Mouse (Mus musculus) thymus, adult 2 months (tissue): ENCODE results near the gene Dusp11. TPM values are rescaled to one million over a fixed set of nuclear protein-coding genes. Genes with fewer than 3 reads are reported as not detected.
"Not testable (repeated sequence)": the region's sequence is repeated elsewhere in the genome, so short reads cannot be mapped to it uniquely, and the experiment has no call there.

Experiments
- DNase-seq: peaks from one replicate; pipeline ENCODE4 v3.0.0; 2021
- H3K27ac ChIP-seq: fragments of 200-500 bp; 2 replicates; pipeline ENCODE4 v1.5.1; 2012; ENCODE audit warnings: low read length, control low read depth; ENCODE audit not compliant: control insufficient read depth, insufficient read depth
- H3K27me3 ChIP-seq: fragments of 200-500 bp; 2 replicates; pipeline ENCODE4 v1.6.1; 2012; ENCODE audit warnings: mild to moderate bottlenecking, low read length, moderate library complexity, mixed read lengths; ENCODE audit not compliant: control insufficient read depth, insufficient read depth
- H3K36me3 ChIP-seq: fragments of 200-500 bp; 2 replicates; pipeline ENCODE4 v1.6.1; 2012; ENCODE audit warnings: mild to moderate bottlenecking, low read length, moderate library complexity; ENCODE audit not compliant: control insufficient read depth, insufficient read depth
- H3K4me1 ChIP-seq: fragments of 200-500 bp; replicated peaks from 2 replicates; pipeline ENCODE4 v1.6.1; 2012; ENCODE audit warnings: low read length; ENCODE audit not compliant: control insufficient read depth, insufficient read depth
- H3K4me3 ChIP-seq: fragments of 200-500 bp; 2 replicates; pipeline ENCODE4 v1.5.1; 2012; ENCODE audit warnings: mild to moderate bottlenecking, low read length, control low read depth, moderate library complexity; ENCODE audit not compliant: control insufficient read depth, insufficient read depth
- CTCF ChIP-seq: fragments of 200-500 bp; IDR thresholded peaks from 2 replicates; pipeline ENCODE4 v1.5.1; 2012; ENCODE audit warnings: mild to moderate bottlenecking, control low read depth, low read length, moderate library complexity, borderline replicate concordance; ENCODE audit not compliant: control insufficient read depth, poor library complexity, insufficient read depth; ENCODE audit errors: extremely low read depth
- POLR2A ChIP-seq: fragments of 200-500 bp; IDR thresholded peaks from 2 replicates; pipeline ENCODE4 v1.6.1; 2012; ENCODE audit warnings: mild to moderate bottlenecking, low read length, control low read depth, moderate library complexity; ENCODE audit not compliant: control insufficient read depth, poor library complexity, insufficient read depth; ENCODE audit errors: extremely low read depth
- WGBS: fragments of 180-500 bp; shearing (Covaris S2); methylation state at CpG from one replicate; pipeline ENCODE4 v1.1.7; 2018; 5-methylcytosine and 5-hydroxymethylcytosine counted together
- polyA plus RNA-seq: library from polyadenylated mRNA; depleted of rRNA; stranded (reverse); fragments of >200 nt; gene quantifications from 2 replicates; pipeline ENCODE4 v1.2.3, GENCODE M21; 2012; rRNA removed

Dusp11 gene
- polyA plus RNA-seq, 1 experiment: 65.6 TPM

DNA sequence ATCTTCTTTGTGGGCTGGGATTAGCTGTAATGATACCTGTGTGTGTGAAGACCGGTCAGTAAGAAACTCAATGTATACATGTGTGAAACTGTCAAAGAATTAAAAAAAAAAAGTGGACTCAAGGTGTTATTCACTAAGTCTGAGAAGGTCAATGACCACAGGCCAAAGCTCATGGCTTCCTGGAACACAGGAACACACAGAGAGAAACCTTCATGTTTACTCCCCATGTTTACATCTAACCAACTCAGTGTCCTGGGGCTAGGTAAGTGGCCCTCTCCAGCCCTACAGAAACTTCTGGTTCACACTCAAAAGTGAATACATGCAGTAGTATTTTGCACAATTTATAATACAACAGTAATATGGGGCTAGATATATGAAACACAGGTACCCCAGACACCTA lies 51.8 kb downstream of the Dusp11 start:
- H3K36me3 ChIP-seq: no peaks in the 10 kb centered on the region
- no peak for TF ChIP-seq CTCF
- no peak overlapping the region for H3K27ac ChIP-seq
- no peaks in the 10 kb centered on the region for H3K4me1 ChIP-seq
- H3K27me3 ChIP-seq: no peaks in the 10 kb centered on the region
- no peak overlapping the region for H3K4me3 ChIP-seq
- no peak for DNase-seq
- 100% methylated on average over 1 of the region's 1 CpGs for WGBS

DNA sequence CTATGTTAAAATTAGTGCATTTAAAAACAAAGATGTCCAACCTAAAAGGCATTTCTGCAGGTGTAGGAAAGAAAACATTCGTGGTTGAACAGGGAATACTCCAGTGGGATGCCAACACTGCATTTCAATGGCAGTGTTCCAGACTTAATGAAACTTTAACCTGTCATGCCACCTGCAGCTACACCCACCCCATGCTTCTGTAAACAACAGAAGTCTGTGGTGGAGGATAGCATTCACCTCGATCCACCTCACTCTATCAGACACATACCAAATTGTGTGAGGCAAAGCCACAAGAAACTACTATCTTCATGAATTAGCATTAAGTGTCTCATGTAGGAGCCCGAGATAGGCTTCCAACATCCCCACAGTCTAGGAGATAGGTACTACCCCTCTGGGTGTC lies 53.1 kb downstream of the Dusp11 start:
- Histone ChIP-seq H3K36me3 (no peaks in the 10 kb centered on the region), H3K27me3 (no peaks in the 10 kb centered on the region), H3K27ac (no peak overlapping the region), H3K4me1 (peaks cover 5% of the 10 kb centered on the region; the same call in 1 of the 2 replicates), H3K4me3 (no peak overlapping the region)
- no peak for DNase-seq
- 80% methylated on average over 3 of the region's 3 CpGs for WGBS
- TF ChIP-seq POLR2A (no peak), CTCF (no peak)

DNA sequence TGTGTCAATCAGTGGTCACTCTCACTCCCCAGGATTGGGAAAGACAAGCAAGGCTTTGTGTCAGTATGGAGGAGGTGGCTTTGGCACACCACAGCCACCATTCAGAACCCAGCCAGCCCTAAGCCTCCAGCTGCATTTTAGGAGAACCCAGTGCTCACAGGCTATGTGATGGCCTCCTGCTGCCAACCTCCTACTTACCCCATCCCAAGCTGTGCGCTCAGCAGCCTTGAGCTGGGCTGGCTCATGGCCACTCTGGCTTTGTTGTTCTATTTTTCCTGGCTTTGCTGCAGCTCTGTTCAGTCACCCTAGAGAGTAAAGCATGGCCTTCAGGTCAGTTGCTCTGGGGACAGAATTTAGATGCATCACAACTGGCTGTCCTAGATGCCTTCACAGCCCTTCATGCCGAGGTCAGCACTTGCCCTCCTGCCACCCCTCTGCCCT lies 54.5 kb downstream of the Dusp11 start:
- H3K4me3 ChIP-seq, DNase-seq, H3K36me3 ChIP-seq, H3K27me3 ChIP-seq, H3K4me1 ChIP-seq, H3K27ac ChIP-seq: not testable (repeated sequence)
- 94% methylated on average over 2 of the region's 2 CpGs for WGBS

DNA sequence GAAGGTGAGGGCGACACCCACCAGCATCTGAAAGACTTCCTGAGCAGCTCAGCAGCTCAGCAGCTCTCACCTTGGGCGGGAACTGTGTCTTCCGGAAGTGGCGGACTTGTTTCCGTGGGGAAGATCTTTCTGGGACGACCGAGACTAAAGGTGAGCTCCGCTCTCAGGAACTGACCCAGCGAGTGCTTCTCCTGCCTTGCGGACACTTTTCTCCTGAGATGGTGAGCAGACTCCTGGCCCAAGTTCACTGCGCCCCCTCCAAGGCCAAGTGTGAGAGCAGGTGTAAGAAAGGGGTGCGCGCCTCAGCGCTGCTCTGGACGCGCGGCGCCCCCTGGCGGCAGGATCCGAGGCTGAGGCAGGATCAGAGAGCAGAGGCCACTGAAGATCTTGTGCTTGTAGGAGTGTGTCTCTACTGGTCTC lies 56.8 kb downstream of the Dusp11 start, which contains the start of gene Nat8f4:
TSS of gene Nat8f4 (minus strand) at position 243 of the 420 bp plus-strand sequence.
- H3K4me3 ChIP-seq: peak within 1 kb of the TSS; percentile 54
- TF ChIP-seq CTCF: peak; percentile 92
- 12% methylated on average over 20 of the region's 20 CpGs for WGBS
- not testable (repeated sequence) for H3K4me1 ChIP-seq, H3K36me3 ChIP-seq, H3K27me3 ChIP-seq
- peak; percentile 85 for DNase-seq
- H3K27ac ChIP-seq: peak within 1 kb of the TSS; percentile 39; the same call in 1 of the 2 replicates

DNA sequence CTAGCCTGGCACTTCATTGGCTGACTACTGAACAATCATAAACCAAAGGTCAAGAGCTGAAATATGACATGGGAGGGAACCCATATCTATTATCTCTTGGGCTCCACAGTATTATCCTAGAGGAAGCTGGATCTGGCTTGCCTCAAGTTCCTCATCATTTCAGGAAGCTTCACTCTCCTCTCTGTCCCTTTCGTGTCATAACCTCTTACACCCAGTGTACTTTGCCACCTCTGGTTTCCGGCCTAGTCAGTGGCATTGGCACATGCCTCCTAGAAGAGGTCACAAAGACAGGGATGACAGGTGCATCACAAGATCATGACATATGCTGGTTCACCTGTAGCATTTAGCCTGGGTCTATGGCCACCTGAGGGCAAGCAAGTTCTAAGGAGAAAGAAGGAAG lies 59.2 kb downstream of the Dusp11 start:
- Histone ChIP-seq H3K4me1 (peaks cover 5% of the 10 kb centered on the region; the same call in 1 of the 2 replicates), H3K27me3 (no peaks in the 10 kb centered on the region), H3K27ac (no peak overlapping the region), H3K4me3 (no peak overlapping the region), H3K36me3 (no peaks in the 10 kb centered on the region)
- WGBS: 90% methylated on average over 2 of the region's 2 CpGs
- TF ChIP-seq POLR2A (no peak), CTCF (no peak)
- DNase-seq: no peak

DNA sequence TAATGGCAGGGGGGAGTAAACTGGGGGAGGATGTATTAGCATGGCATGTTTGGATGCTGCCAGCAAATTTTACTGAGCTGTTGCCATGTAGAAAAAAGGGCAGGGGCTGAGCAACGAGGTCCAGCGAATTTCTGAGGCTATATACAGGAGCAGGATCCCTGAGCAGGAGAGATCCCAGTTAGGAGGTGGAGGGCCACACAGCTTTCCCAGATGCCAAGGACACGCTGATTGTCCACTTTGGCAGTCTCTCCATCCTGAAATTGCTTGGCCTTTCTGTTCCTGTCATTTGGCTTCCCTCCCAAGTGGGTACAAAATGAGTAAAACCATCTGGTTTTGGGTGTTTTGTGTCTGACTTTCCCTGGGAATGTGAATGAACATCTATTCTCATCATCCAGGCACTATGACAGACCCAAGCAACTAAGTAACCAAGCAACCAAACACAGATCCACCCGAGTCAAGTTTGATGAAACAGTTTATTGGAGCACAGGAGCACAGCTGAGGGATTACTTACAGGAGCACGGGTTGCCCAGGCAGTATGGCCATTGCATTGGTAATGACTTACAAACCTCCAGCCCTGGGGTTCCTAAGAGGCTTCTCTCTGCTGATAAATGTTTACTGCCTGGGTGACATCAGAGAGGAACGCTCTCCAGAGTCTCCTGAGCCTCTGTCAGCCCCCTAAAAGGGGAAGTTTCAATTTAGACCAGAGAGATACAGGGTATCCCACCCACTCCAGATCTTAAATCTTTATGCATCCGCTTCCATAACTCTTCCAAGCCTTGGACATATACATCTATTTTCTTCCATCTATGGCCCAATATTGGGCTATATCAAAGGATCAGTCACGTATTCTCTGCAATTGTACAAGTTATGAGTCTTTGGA lies 62.6 kb downstream of the Dusp11 start:
- H3K4me1 ChIP-seq, H3K27ac ChIP-seq, DNase-seq, H3K36me3 ChIP-seq, H3K4me3 ChIP-seq, H3K27me3 ChIP-seq: not testable (repeated sequence)
- WGBS: 80% methylated on average over 7 of the region's 8 CpGs

DNA sequence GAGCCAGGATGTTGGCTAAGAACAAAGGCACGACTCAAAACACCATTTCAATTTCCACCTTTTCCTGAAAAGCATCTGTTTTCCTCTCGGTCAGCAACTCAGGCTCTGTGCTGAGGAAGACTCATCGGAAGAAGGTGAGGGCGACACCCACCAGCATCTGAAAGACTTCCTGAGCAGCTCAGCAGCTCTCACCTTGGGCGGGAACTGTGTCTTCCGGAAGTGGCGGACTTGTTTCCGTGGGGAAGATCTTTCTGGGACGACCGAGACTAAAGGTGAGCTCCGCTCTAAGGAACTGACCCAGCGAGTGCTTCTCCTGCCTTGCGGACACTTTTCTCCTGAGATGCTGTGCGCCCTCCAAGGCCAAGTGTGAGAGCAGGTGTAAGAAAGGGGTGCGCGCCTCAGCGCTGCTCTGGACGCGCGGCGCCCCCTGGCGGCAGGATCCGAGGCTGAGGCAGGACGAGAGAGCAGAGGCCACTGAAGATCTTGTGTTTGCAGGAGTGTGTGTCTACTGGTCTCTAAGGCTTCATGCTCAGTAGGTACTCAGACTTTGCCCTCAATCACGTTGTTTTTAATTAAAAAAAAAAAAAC lies 66.3 kb downstream of the Dusp11 start:
- H3K4me3 ChIP-seq, H3K36me3 ChIP-seq, H3K4me1 ChIP-seq, H3K27me3 ChIP-seq, H3K27ac ChIP-seq: not testable (repeated sequence)
- WGBS: 69% methylated on average over 25 of the region's 25 CpGs
- TF ChIP-seq CTCF: peak; percentile 54; the same call in 1 of the 2 replicates
- peak; percentile 29 for DNase-seq

Other genes starting within 250 kb of the Dusp11 start
- gene Nat8f7, start 248.5 kb downstream of the Dusp11 start, polyA plus RNA-seq: 0.27 and 0.55 TPM in 2 replicates
- gene Nat8f3, start 195.9 kb downstream of the Dusp11 start, polyA plus RNA-seq: 0.15 TPM in 1 of 2 replicates, not detected in the other
- gene Nat8f6, start 140.7 kb downstream of the Dusp11 start, polyA plus RNA-seq: 0.11 and 0.34 TPM in 2 replicates
- 0.18 and 0.22 TPM in 2 replicates for gene Nat8f5, start 140.7 kb downstream of the Dusp11 start, polyA plus RNA-seq
- 0.33 and 0.35 TPM in 2 replicates for gene Nat8, start 129.6 kb downstream of the Dusp11 start, polyA plus RNA-seq
- 0.04 and 0.45 TPM in 2 replicates for gene Nat8f2, start 92.5 kb downstream of the Dusp11 start, polyA plus RNA-seq
- 2.9 and 4.1 TPM in 2 replicates for gene Nat8f4, start 56.8 kb downstream of the Dusp11 start, polyA plus RNA-seq
- gene Tprkb, start 49.8 kb downstream of the Dusp11 start, polyA plus RNA-seq: 16.8 and 20.6 TPM in 2 replicates
- 10.3 and 12.5 TPM in 2 replicates for gene Nat8f1, start 46.0 kb downstream of the Dusp11 start, polyA plus RNA-seq
- not detected in 2 replicates for gene Figla, start 54.5 kb upstream of the Dusp11 start, polyA plus RNA-seq
- 0.08 and 0.31 TPM in 2 replicates for gene Add2, start 67.0 kb upstream of the Dusp11 start, polyA plus RNA-seq
- gene Tgfa, start 233.6 kb upstream of the Dusp11 start, polyA plus RNA-seq: 0.84 and 2.1 TPM in 2 replicates